In genomic region chr9:107959896-107960295, GRCm38 (mm10) we compare ENCODE assay signal across 22 mouse cellular contexts. TPM values are rescaled to one million over a fixed set of nuclear protein-coding genes. Genes with fewer than 3 reads are reported as not detected.
A peak's percentile ranks its signal among the peaks of the same experiment; 100 is the strongest.
DNase-seq lines count a peak whose midpoint lies in the region; ATAC-seq and TF ChIP-seq lines count a peak whose summit lies in the region.
"Had no signal": no experiment of that assay in that cellular context is flagged by ENCODE, and none has a peak within 500 bp of the region (broad histone marks: within the 10 kb centered on the region; RNA-seq: fewer than 3 reads in every experiment).

No protein-coding gene starts in this region.

- ATAC-seq in forebrain, embryonic 15.5 days (replicated peaks): no peak
- no peak for ATAC-seq in forebrain, embryonic 13.5 days
- ATAC-seq in liver, embryonic 15.5 days (ENCODE audit: insufficient read depth): no peak

- peak overlapping the region; percentile 83 for H3K27ac ChIP-seq in forebrain, embryonic 15.5 days (replicated peaks)
- no peak overlapping the region for H3K27ac ChIP-seq in forebrain, embryonic 13.5 days
- H3K27ac ChIP-seq in liver, embryonic 15.5 days (replicated peaks): 0 out of 2 replicates have a peak overlapping the region, but pooled peaks have one; percentile 3
- H3K27ac ChIP-seq: forebrain, embryonic 10.5 days; kidney, embryonic 15.5 days; liver, embryonic 13.5 days; midbrain, embryonic 12.5 days had no signal

- TF ChIP-seq CTCF in brain, embryonic 14.5 days (IDR thresholded peaks at IDR 0.05; ENCODE audit: borderline replicate concordance, extremely low read depth, insufficient read depth, insufficient read length): no peak

- TF ChIP-seq POLR2A in brain, embryonic 14.5 days (IDR thresholded peaks at IDR 0.05; ENCODE audit: borderline replicate concordance, extremely low read depth, insufficient read depth, insufficient read length, poor library complexity, severe bottlenecking): no peak

- no peak overlapping the region for H3K4me3 ChIP-seq in forebrain, embryonic 15.5 days
- no peak overlapping the region for H3K4me3 ChIP-seq in forebrain, embryonic 13.5 days
- H3K4me3 ChIP-seq in liver, embryonic 15.5 days (replicated peaks): no peak overlapping the region
- H3K4me3 ChIP-seq: forebrain, embryonic 10.5 days; heart, embryonic 12.5 days; kidney, embryonic 15.5 days; liver, embryonic 13.5 days; midbrain, embryonic 12.5 days had no signal

- no peak overlapping the region for H3K4me2 ChIP-seq in forebrain, embryonic 15.5 days (replicated peaks)
- H3K4me2 ChIP-seq in forebrain, embryonic 13.5 days: no peak overlapping the region
- H3K4me2 ChIP-seq in liver, embryonic 15.5 days: no peak overlapping the region
- H3K4me2 ChIP-seq: heart, embryonic 12.5 days; kidney, embryonic 15.5 days; liver, embryonic 13.5 days; midbrain, embryonic 12.5 days had no signal

- H3K27me3 ChIP-seq in forebrain, embryonic 15.5 days: no peaks in the 10 kb centered on the region
- H3K27me3 ChIP-seq in forebrain, embryonic 13.5 days: no peaks in the 10 kb centered on the region
- no peaks in the 10 kb centered on the region for H3K27me3 ChIP-seq in liver, embryonic 15.5 days
- H3K27me3 ChIP-seq: heart, embryonic 12.5 days; kidney, embryonic 15.5 days; liver, embryonic 13.5 days; midbrain, embryonic 12.5 days had no signal

- H3K36me3 ChIP-seq in forebrain, embryonic 15.5 days: 0 out of 2 replicates have a peak, but pooled peaks cover 4% of the 10 kb centered on the region
- H3K36me3 ChIP-seq in forebrain, embryonic 13.5 days (ENCODE audit: poor library complexity, severe bottlenecking): peaks cover 80% of the 10 kb centered on the region
- peaks cover 89% of the 10 kb centered on the region for H3K36me3 ChIP-seq in liver, embryonic 15.5 days (replicated peaks)

- WGBS in forebrain, embryonic 15.5 days: 77% methylated on average over 6 of the region's 6 CpGs
- WGBS in forebrain, embryonic 13.5 days: 79% methylated on average over 6 of the region's 6 CpGs
- WGBS in liver, embryonic 15.5 days (ENCODE audit: insufficient replicate concordance): 82% methylated on average over 6 of the region's 6 CpGs

- DNase-seq in liver: no peak
- peak; percentile 57 for DNase-seq in adrenal gland, postnatal 10 days
- DNase-seq in brain, embryonic 14.5 days (ENCODE audit: low read depth): peak; percentile 36
- no peak for DNase-seq in B cell, adult 2 months
- no peak for DNase-seq in urinary bladder, postnatal 36 days (ENCODE audit: low spot score in 2 of 2)
- DNase-seq: cerebellum, adult 8-10 months; heart, postnatal 36 days; layer of hippocampus, postnatal 36 days; liver, embryonic 13.5 days; spleen, adult 18-20 months; thymus, adult 18-20 months had no signal

- peaks cover 20% of the 10 kb centered on the region for H3K4me1 ChIP-seq in forebrain, embryonic 15.5 days
- peaks cover 11% of the 10 kb centered on the region for H3K4me1 ChIP-seq in forebrain, embryonic 13.5 days
- H3K4me1 ChIP-seq in liver, embryonic 15.5 days (replicated peaks): peaks cover 13% of the 10 kb centered on the region

- no peaks in the 10 kb centered on the region for H3K9me3 ChIP-seq in forebrain, embryonic 15.5 days
- no peaks in the 10 kb centered on the region for H3K9me3 ChIP-seq in forebrain, embryonic 13.5 days (replicated peaks)
- no peaks in the 10 kb centered on the region for H3K9me3 ChIP-seq in liver, embryonic 15.5 days (replicated peaks)
- H3K9me3 ChIP-seq: forebrain, embryonic 10.5 days; heart, embryonic 12.5 days; kidney, embryonic 15.5 days; liver, embryonic 13.5 days; midbrain, embryonic 12.5 days had no signal

- H3K9ac ChIP-seq in forebrain, embryonic 15.5 days (replicated peaks): no peak overlapping the region
- H3K9ac ChIP-seq in forebrain, embryonic 13.5 days: no peak overlapping the region
- H3K9ac ChIP-seq in liver, embryonic 15.5 days: no peak overlapping the region
- H3K9ac ChIP-seq: heart, embryonic 12.5 days; kidney, embryonic 15.5 days; liver, embryonic 13.5 days; midbrain, embryonic 12.5 days had no signal

RNA-seq across cellular contexts. Expression of gene Traip, which starts 10.0 kb away (rescaled TPM):
- polyA plus RNA-seq in forebrain, embryonic 15.5 days (2015; fragmentation: Nextera tagmentation; extraction: Ambion mirVana): 14.0 and 15.7 TPM in 2 replicates
- 21.7 and 23.6 TPM in 2 replicates for polyA plus RNA-seq in forebrain, embryonic 13.5 days (2015; fragmentation: Nextera tagmentation; extraction: Ambion mirVana)
- 12.6 and 14.6 TPM in 2 replicates for polyA plus RNA-seq in liver, embryonic 15.5 days (2015; fragmentation: Nextera tagmentation; extraction: Ambion mirVana)
- total RNA-seq in adrenal gland, postnatal 10 days (2021): 1 to 10 TPM; 5.1 to 7.4 TPM
- 6.9 and 7.8 TPM in 2 replicates for polyA plus RNA-seq in brain, embryonic 14.5 days (2012; rRNA removed)

RNA-seq across cellular contexts. Expression of gene Uba7, which starts 15.4 kb away (rescaled TPM):
- 2.5 and 2.9 TPM in 2 replicates for polyA plus RNA-seq in forebrain, embryonic 15.5 days (2015; fragmentation: Nextera tagmentation; extraction: Ambion mirVana)
- 2.7 and 3.1 TPM in 2 replicates for polyA plus RNA-seq in forebrain, embryonic 13.5 days (2015; fragmentation: Nextera tagmentation; extraction: Ambion mirVana)
- polyA plus RNA-seq in liver, embryonic 15.5 days (2015; fragmentation: Nextera tagmentation; extraction: Ambion mirVana): 55.7 and 60.1 TPM in 2 replicates
- 10 to 100 TPM; 19.0 to 22.5 TPM for total RNA-seq in adrenal gland, postnatal 10 days (2021)
- 4.3 and 5.8 TPM in 2 replicates for polyA plus RNA-seq in brain, embryonic 14.5 days (2012; rRNA removed)

RNA-seq across cellular contexts. Expression of gene Gm20661, which starts 23.0 kb away (rescaled TPM):
- 0.64 and 0.83 TPM in 2 replicates for polyA plus RNA-seq in forebrain, embryonic 15.5 days (2015; fragmentation: Nextera tagmentation; extraction: Ambion mirVana)
- polyA plus RNA-seq in forebrain, embryonic 13.5 days (2015; fragmentation: Nextera tagmentation; extraction: Ambion mirVana): 0.44 and 0.62 TPM in 2 replicates
- polyA plus RNA-seq in liver, embryonic 15.5 days (2015; fragmentation: Nextera tagmentation; extraction: Ambion mirVana): 0.54 and 0.66 TPM in 2 replicates
- under 1 TPM; 0.48 to 0.85 TPM for total RNA-seq in adrenal gland, postnatal 10 days (2021)
- polyA plus RNA-seq in brain, embryonic 14.5 days (2012; rRNA removed): 1.3 and 1.7 TPM in 2 replicates
- total RNA-seq: common myeloid progenitor, adult 5-6 weeks; left cerebral cortex, postnatal 36 days had no signal
- polyA plus RNA-seq: C2C12; large intestine, adult 2 months had no signal

RNA-seq across cellular contexts. Expression of gene Camkv, which starts 24.4 kb away (rescaled TPM):
- 79.1 and 83.4 TPM in 2 replicates for polyA plus RNA-seq in forebrain, embryonic 15.5 days (2015; fragmentation: Nextera tagmentation; extraction: Ambion mirVana)
- 23.6 and 27.2 TPM in 2 replicates for polyA plus RNA-seq in forebrain, embryonic 13.5 days (2015; fragmentation: Nextera tagmentation; extraction: Ambion mirVana)
- polyA plus RNA-seq in liver, embryonic 15.5 days (2015; fragmentation: Nextera tagmentation; extraction: Ambion mirVana): 0.08 and 0.09 TPM in 2 replicates
- total RNA-seq in adrenal gland, postnatal 10 days (2021): 1 to 10 TPM; 1.6 to 2.7 TPM
- polyA plus RNA-seq in brain, embryonic 14.5 days (2012; rRNA removed): 40.3 and 70.1 TPM in 2 replicates
- total RNA-seq: heart, postnatal 36 days had no signal

RNA-seq across cellular contexts. Expression of gene Inka1, which starts 25.8 kb away (rescaled TPM):
- polyA plus RNA-seq in forebrain, embryonic 15.5 days (2015; fragmentation: Nextera tagmentation; extraction: Ambion mirVana): 12.6 and 12.8 TPM in 2 replicates
- polyA plus RNA-seq in forebrain, embryonic 13.5 days (2015; fragmentation: Nextera tagmentation; extraction: Ambion mirVana): 10.8 and 11.1 TPM in 2 replicates
- 50.5 and 50.8 TPM in 2 replicates for polyA plus RNA-seq in liver, embryonic 15.5 days (2015; fragmentation: Nextera tagmentation; extraction: Ambion mirVana)
- 10 to 100 TPM; 18.6 to 18.7 TPM for total RNA-seq in adrenal gland, postnatal 10 days (2021)
- polyA plus RNA-seq in brain, embryonic 14.5 days (2012; rRNA removed): 13.3 and 14.6 TPM in 2 replicates

Comparison
In these comparisons a context has a peak if more than half of its experiments do, and no peak if none do; other contexts are left out.
1. DNase-seq: peak in adrenal gland, postnatal 10 days (single experiment) and brain, embryonic 14.5 days (single experiment); none in liver (single experiment), B cell, adult 2 months (0 of 2) and urinary bladder, postnatal 36 days (0 of 2).